Mouse (Mus musculus): ENCODE results near the gene Eid2.

The Eid2 gene

GRCm38 (mm10) chr7:28290638-28291590, 23.2 kb downstream of the Eid2 start, which contains the start of gene Selenov:
TSS of gene Selenov (minus strand) at chr7:28291186.
- DNase-seq (ENCODE audit: low read depth, low spot score) = no peak

- DNase-seq (ENCODE audit: low read depth, low spot score) = peak; percentile 52
Measured at GRCm38 (mm10) chr7:28294481-28294880, 26.8 kb downstream of the Eid2 start.

GRCm38 (mm10) chr7:28298837-28299625, 31.4 kb downstream of the Eid2 start:
- DNase-seq (ENCODE audit: low read depth, low spot score) = peak; percentile 65

DNA sequence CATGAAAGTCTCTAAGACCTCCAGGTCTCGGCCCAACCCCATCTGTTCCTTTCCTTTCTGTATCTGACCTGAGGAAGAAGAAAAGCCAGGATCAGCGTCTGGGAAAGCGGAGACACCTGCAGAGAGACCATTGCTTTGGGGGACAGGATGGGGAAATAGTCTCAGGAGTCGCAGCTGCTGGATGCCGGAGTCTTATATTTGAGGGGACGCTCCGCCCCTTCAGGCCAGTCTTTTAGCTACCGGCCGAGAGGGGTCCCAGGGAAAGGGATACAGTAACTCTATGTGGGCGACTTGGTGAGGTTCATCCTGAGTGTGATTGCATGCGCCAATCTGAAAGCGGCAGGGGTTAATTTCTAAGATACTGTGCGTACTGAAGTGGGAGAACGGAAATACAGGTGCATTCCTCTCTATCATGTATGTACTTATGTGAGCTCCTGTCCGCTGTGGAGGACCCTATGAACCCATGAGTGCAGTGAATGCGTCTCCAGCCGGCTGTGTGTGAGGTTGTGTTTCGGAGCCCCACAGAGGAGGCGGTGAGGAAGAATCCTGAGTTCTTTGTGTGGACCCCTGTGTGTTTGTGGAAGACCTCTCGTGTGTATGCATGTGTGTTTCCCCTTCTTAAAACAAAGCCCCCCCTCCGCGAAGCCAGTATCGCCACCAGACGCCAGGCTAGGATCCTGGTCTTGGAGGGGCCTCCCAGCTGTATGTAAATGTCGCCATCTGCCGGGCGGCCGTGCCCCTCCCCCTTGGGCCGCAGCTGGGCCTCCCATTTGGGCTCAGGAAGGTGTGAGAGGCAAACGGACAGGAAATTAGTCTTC, 34.1 kb downstream of the Eid2 start, which contains the start of gene Dll3:
Gene Dll3, minus strand, starts transcription at position 623 of the 818 bp plus-strand sequence.
- DNase-seq (ENCODE audit: low read depth, low spot score) = peak; percentile 49

DNA sequence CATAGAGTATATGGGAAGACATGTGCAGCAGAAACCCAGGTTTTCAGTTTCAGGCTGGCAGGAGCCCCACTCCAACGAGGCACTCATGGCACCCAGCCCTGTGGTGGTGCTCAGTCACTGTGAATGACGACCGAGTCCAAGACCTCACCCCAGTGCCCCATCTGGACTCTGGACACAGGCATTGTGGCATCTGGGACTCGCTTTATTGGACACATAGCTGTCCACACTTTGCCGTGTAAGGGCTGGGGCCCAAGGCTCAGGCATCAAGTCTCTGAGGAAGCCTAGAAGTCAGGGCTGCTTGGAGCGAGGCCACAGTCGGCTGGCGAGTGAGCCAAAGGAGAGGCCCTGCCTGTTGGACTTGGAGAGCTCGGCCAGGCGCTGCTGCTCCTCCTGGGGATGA, 38.0 kb downstream of the Eid2 start:
- no peak for DNase-seq (ENCODE audit: low read depth, low spot score)

DNA sequence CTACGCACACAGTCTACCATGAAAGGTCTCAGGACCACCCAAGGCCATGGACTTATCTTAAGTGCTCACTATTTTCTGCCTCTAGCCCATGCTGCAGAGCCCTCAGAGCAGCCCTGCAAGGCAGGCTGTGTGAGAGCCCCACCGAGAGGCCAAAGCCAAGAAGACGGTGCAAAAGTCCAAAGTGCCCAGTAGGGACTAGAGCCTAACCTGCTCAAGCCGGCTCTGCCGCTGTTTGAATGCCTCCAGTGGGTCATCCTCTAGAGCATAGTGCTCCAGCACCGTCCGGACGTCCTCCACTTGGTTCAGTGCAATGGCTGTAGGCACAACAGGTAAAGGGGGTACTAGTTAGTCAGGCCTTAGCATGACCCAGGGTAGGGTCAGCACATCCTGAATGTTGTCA, 38.5 kb downstream of the Eid2 start:
- no peak for DNase-seq (ENCODE audit: low read depth, low spot score)

DNA sequence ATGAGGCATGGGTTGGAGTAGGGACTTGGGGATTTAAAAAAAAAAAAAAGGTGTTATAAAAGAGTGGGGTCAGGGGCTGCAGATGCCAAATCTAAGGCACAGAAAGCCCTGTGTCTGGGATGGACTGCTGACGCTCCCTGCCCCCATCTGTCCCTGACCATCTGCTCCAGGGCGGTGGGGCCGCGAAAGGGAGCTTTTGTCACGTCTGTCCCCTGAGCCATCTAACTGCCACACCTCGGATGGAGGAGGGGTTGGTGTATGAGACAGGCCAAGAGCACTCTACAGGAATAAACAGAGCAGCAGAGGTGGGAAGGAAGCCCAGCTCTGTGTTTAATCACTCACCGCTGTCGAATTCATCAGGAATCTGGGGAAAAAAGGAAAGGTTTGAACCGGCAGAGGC, 42.1 kb downstream of the Eid2 start:
- no peak for DNase-seq (ENCODE audit: low read depth, low spot score)

DNA sequence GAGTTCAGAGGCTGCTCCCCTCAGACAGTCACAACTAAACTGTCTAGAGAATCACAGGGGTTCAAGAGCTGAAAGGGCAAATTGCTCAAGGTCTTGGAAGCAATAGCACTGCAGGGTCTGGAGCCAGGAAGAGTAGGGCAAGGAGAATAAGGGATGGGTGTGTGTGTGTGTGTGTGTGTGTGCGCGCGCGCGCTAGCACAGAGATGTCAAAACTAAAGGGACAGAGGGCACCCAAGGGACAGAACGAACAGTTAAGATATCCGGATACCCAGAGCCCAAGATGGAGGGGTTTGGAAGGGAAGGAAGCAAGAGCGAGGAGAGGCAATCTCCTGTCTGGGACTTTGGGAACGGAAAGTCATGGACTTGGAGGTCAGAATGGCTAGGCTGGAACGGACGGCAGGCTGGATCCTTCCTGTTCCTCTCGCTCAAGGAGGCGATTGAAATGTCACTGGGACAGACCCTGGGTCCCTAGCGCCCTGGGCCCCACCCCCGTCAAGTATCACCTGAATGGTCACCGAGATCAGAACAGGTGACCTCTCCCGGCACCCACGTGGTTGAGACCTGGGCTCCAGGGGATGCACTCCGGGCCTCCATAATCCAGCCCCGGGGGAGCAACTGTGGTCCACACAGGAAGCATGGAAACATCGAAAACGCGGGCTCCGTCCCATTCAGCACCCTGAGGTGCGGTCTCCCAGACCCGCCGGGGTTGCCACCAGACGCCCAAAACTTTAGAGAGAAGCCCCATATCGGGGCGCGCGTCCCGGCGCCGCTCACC, 43.7 kb downstream of the Eid2 start:
- peak; percentile 19 for DNase-seq (ENCODE audit: low read depth, low spot score)

DNA sequence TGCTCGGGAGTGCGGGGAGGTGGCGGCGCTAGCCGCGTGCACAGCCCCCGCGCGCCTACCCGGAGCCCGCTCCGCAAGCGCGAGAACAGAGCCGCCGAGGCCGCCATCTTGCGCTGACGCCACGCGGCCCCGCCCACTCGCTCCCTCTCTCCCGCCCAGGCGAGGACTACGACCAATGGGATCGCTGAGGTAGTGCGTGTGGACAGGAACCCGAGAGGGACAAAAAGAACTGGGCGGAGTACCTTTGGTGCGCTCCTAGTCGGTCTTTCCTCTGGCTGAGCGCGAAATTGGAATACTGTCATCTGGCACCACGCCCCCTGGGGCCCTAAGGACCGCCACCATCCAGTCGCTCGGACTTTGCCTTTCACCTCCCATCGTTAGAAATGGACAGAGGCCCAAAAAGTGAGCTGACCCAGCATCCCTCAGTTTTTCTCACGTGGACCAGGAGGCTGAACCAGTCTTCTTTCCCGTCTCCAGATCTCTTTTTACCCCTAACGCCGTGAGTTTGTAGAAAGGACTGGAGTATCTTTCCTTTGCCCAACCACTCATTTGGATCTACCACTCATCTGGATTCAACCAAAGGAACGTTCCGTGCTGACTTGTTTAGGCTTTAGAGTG, 44.4 kb downstream of the Eid2 start, which contains the start of gene Timm50:
Gene Timm50, minus strand, starts transcription at position 147 of the 618 bp plus-strand sequence.
- peak; percentile 98 for DNase-seq (ENCODE audit: low read depth, low spot score)

DNA sequence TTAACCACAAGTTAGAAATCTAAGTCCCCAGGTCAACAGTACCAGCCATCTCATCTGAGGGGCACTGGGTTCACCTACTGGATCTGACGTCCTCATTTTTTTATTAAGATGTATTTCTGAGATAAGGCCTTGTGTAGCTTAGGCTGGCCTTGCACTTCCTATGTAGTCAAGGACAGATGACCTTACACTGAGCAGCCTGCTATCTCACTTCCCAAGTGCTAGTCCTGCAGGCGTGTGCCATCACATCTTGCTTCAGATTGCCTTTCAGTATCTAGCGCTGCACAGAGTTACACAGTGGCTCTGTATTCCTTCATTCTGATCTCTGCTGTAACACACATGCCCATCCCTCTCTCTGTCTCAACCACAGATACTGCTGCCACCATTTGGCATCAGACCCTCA, 50.4 kb downstream of the Eid2 start:
- no peak for DNase-seq (ENCODE audit: low read depth, low spot score)

DNA sequence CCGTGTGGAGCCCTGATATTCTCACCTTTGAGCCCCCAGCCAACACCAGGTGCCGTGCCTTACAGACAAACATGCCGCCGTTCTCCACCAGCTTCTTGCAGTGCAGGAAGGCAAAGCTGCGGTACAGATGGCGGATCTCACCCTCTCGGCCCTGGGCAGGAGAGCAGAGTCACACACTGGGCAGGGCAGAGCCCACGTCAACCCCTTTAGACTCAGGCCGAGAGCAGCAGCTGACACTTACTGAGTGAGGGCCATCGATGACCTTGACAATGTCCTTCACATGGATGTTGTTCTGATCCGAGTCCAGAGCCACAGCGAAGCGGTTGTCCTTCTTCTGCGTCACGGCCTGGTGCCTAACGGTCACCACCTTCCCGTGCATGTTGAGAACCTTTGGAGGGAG, 51.0 kb downstream of the Eid2 start:
- no peak for DNase-seq (ENCODE audit: low read depth, low spot score)
